Mouse (Mus musculus) testis, postnatal 14 days (tissue): ENCODE results near the gene Trim72.
"Not testable (repeated sequence)": the region's sequence is repeated elsewhere in the genome, so short reads cannot be mapped to it uniquely, and the experiment has no call there.

ENCODE experiments used
- DNase-seq: peaks from one replicate; pipeline ENCODE4 v3.0.0; 2021; ENCODE audit warnings: low spot score

Trim72 gene

GRCm38 (mm10) chr7:128009715-128010340, 6.1 kb downstream of the Trim72 start:
- no peak for DNase-seq

- no peak for DNase-seq
Measured at GRCm38 (mm10) chr7:128012136-128012780, 8.5 kb downstream of the Trim72 start.

GRCm38 (mm10) chr7:128013116-128013515, 9.4 kb downstream of the Trim72 start:
- DNase-seq: no peak

GRCm38 (mm10) chr7:128016134-128016533, 12.4 kb downstream of the Trim72 start:
- not testable (repeated sequence) for DNase-seq

- DNase-seq: no peak
Measured at GRCm38 (mm10) chr7:128016650-128017049, 12.9 kb downstream of the Trim72 start.

- DNase-seq: no peak
Measured at GRCm38 (mm10) chr7:128018275-128018674, 14.5 kb downstream of the Trim72 start.

- DNase-seq: no peak
Measured at GRCm38 (mm10) chr7:128019187-128019586, 15.4 kb downstream of the Trim72 start.

GRCm38 (mm10) chr7:128022974-128023373, 19.2 kb downstream of the Trim72 start:
- no peak for DNase-seq

- no peak for DNase-seq
Measured at GRCm38 (mm10) chr7:128023565-128023964, 19.8 kb downstream of the Trim72 start.

- DNase-seq: no peak
Measured at GRCm38 (mm10) chr7:128024364-128024763, 20.6 kb downstream of the Trim72 start.

- DNase-seq: no peak
Measured at GRCm38 (mm10) chr7:128024932-128025331, 21.2 kb downstream of the Trim72 start.

- no peak for DNase-seq
Measured at GRCm38 (mm10) chr7:128025381-128025780, 21.6 kb downstream of the Trim72 start.

- peak; percentile 43 for DNase-seq
Measured at GRCm38 (mm10) chr7:128031403-128031976, 27.7 kb downstream of the Trim72 start.

- no peak for DNase-seq
Measured at GRCm38 (mm10) chr7:128032290-128032988, 28.7 kb downstream of the Trim72 start.

GRCm38 (mm10) chr7:128032989-128033293, 29.2 kb downstream of the Trim72 start:
- DNase-seq: no peak

- no peak for DNase-seq
Measured at GRCm38 (mm10) chr7:128033616-128034015, 29.9 kb downstream of the Trim72 start.

- not testable (repeated sequence) for DNase-seq
Measured at GRCm38 (mm10) chr7:128042161-128042820, 38.5 kb downstream of the Trim72 start.

GRCm38 (mm10) chr7:128044142-128044785, 40.5 kb downstream of the Trim72 start:
- DNase-seq: no peak

GRCm38 (mm10) chr7:128045640-128046039, 41.9 kb downstream of the Trim72 start:
- DNase-seq: no peak

- DNase-seq: no peak
Measured at GRCm38 (mm10) chr7:128048819-128049218, 45.1 kb downstream of the Trim72 start.

GRCm38 (mm10) chr7:128049254-128049653, 45.5 kb downstream of the Trim72 start:
- DNase-seq: no peak

GRCm38 (mm10) chr7:128050739-128051138, 47.0 kb downstream of the Trim72 start:
- DNase-seq: no peak
